Mouse (Mus musculus): ENCODE data around the gene Abcb8.

Gene Abcb8

DNA sequence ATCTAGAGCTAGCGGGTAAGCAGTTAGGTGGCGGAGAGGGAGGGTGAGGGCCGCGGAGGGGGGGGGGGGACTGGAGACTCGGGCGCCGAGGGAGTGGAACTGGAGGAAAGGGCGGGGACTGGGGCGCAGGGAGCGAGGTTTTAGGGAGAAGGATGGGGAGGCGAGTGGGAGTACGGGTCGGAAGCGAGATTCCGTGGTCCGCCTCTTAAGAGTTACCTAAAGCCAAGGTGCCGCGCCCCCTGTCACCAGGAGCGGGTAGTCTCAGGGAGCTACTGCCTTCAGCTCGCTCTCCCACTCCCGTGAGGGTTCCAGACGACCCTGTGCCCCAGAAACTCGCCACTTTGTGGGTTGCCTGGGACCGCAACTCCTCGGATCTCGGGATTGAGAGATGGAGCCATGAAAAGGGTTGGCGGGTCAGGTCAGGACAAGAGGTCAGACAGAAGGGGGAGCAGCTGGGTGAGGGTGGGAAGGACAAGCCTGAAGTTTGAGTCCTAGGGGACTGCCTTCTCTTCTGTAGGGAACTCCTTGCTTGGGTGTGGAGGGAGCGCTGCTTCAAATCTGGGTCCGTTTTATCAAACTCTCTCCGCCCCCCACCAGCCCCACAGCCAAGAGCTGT lies 32.1 kb downstream of the Abcb8 start:
- DNase-seq (ENCODE audit: low read depth, low spot score) = peak; percentile 81

DNA sequence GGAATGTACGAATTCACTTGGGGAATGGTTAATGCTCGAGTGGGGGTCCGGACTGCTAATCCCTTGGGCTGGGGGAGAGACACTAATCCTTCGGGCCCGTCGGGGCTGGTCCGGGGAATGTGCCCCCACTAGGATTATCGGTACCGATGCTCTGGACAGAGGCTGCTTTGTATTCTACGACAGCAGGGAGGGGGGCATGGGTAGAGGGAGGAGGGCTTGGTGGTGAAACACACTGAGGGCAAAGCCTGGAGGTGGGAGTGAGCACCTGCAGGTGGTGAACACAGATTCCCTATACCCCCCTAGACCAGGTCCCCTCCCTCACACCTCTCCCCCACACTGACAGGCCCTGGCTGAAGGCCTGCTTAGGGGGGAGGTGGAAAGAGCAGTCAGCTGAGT lies 32.6 kb downstream of the Abcb8 start:
- peak; percentile 21 for DNase-seq (ENCODE audit: low read depth, low spot score)

DNA sequence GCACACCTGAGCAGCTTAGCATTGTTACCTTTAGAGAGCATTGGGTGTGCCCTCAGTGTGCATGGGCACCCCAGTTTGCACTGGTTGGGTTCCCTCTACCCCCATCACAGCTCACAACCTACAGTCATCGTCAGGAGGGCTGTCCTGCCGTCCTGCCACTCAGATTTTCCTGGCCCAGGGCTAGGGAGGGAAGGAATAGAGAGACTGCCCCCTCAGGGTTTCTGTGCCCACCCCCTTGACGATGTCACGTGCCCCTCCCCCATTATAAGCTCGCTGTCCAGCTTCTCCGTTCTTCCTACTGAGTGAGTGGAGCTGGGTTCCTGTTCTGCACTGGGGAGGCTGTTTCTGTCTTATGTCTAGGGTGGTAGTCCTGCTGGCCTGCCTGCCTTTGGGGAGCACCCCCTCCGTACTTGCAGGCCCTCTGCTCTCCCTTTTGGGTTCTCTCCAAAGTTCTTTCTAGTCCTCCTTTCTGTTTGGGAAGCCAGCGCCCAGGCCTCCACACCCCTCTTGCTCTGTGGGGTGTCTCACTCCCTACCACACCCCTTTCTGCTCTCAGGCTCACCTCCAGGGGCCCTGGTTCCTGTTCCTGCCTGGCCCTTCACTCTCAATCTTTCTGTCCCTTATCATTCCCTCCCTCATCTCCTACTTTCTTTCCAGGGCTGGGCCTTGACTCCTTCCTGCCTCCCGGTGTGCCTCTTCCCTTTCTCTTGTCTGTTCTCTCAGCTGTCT lies 33.3 kb downstream of the Abcb8 start:
- DNase-seq (ENCODE audit: low read depth, low spot score) = no peak

DNA sequence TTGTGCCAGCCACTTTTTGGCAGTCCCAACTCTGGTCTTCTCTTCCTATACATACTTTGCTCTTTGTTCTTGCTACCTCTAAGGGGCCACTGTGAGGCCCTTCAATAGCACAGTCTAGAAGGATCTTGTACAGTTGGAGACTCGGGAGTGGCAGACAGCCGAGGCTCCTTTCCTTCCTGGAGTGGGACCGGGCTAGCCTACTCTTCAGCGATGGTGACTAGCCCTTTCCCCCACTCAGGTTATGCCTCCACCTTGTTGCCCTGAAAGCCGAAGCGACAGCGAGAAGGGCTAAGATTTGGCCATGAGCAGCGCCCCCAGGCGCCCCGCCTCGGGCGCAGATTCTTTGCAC lies 33.8 kb downstream of the Abcb8 start:
- no peak for DNase-seq (ENCODE audit: low read depth, low spot score)

- no peak for DNase-seq (ENCODE audit: low read depth, low spot score)
Observed at GRCm38 (mm10) chr5:24427981-24428402, 34.5 kb downstream of the Abcb8 start.

DNA sequence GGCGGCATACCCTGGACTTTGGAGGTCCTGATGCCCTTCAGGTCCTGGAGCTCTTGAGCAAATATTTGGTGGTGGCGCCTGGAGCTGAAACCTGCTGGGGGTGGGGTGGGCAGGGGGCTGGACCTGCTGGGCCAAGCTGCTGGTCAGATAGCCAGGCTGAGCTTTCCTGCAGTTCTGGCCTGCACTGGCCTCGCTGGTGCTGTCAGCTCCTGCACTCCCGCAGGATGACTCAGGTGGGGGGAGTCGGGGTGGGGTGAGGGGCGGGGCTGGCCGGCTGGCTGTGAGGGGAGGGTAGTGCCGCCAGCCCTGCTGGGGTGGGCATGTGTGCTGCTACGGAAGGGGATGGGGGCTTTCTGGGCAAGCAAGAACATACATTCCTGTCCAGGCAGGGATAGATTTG lies 35.1 kb downstream of the Abcb8 start:
- DNase-seq (ENCODE audit: low read depth, low spot score) = no peak

DNA sequence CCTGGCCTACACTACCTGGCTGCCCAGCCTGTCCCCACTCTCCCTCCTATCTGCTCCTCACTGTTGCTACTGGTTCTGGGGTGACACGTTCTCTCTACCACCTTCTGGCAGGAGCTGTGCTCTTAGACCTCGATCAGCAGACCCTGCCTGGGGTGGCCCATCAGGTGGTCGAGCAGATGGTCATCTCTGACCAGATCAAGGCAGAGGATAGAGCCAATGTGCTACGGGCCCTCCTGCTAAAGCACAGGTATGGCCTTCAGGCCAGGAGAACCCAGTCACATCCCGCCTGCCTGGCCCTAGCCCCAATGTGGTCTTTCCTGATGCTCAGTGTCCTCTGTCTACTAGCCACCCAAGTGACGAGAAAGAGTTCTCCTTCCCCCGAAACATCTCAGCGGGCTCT lies 40.5 kb downstream of the Abcb8 start:
- DNase-seq (ENCODE audit: low read depth, low spot score) = no peak

GRCm38 (mm10) chr5:24441187-24441586 lies 47.7 kb downstream of the Abcb8 start:
- DNase-seq (ENCODE audit: low read depth, low spot score) = no peak

DNA sequence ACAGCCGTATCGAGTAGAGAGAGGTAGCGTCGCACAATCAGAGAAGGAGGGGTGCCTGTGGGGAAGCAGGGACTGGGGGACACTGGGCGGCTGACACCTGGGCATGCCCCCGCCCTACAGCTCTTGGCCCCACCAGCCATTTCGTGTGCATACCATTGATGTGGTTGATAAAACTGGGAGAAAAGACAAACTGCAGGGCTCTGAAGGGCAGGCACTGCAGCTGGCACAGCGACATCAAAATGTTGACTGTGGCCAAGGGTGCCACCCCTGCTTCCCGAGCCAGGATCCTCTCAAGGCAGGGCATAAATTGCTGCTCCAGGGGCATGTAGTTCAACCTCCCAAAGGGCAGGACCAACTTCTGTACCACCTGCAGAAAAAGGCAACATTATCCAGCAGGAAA lies 48.6 kb downstream of the Abcb8 start:
- DNase-seq (ENCODE audit: low read depth, low spot score) = no peak

DNA sequence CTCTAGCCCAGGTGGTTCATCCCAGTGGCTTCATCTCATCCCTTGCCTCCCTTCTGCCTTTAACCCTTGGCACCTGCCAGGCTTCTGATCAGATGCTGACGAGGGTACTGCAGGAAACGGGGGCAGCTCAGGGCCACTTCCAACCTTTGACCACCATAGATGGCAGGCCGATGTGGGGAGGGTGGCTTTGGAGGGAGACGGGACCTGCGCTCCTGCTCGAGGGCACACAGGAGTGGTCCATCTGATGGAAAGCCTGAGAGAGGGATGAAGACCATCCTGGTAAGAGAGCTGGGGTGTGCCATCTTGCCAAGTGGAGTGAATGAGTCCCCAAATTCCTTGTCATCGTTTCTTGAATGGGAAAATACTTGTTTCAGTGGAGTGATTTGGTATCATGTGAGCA lies 49.7 kb downstream of the Abcb8 start:
- DNase-seq (ENCODE audit: low read depth, low spot score) = no peak

- DNase-seq (ENCODE audit: low read depth, low spot score) = no peak
Observed at GRCm38 (mm10) chr5:24443927-24444326, 50.5 kb downstream of the Abcb8 start.

GRCm38 (mm10) chr5:24444746-24445427 lies 51.4 kb downstream of the Abcb8 start, which contains the start of gene Fastk:
TSS of gene Fastk (minus strand) at chr5:24445287.
- DNase-seq (ENCODE audit: low read depth, low spot score) = peak; percentile 95

DNA sequence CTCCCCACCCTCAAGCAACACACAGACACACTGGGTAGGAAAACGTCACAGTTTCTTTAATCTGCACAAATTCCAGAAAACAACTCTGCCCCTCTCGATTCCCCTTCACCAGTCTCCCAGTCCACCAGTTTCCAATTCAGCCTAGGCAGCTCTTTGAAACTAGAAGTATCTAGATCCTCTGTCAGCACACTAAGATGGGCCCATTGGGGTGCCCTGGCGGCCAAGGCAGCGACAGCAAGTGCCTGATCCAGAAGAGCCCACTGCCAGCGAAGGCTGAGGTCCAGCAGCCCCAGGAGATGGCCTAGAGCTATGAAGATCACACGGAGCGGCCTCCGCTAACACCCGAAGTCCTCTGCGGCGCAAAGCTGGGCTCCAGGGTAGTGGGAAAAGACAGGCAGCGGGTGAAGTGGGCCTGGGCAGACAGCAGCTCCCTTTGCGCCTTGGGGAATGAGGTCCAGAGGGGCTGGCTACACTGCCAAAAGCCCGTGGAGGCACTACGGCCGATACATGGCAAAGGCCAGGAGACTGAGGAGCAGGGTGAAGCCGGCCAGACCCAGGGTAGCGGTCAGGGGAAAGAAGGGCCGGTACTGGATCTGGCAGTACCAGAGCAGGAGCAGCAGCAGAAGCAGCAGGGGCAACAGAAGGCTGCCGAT lies 52.1 kb downstream of the Abcb8 start:
- DNase-seq (ENCODE audit: low read depth, low spot score) = no peak

GRCm38 (mm10) chr5:24446630-24447029 lies 53.2 kb downstream of the Abcb8 start:
- DNase-seq (ENCODE audit: low read depth, low spot score) = no peak

GRCm38 (mm10) chr5:24447624-24448298 lies 54.3 kb downstream of the Abcb8 start, which contains the start of gene Tmub1:
TSS of gene Tmub1 (minus strand) at chr5:24447854.
- DNase-seq (ENCODE audit: low read depth, low spot score) = peak; percentile 91

- DNase-seq (ENCODE audit: low read depth, low spot score) = peak; percentile 94
Observed at GRCm38 (mm10) chr5:24451264-24452029, 58.0 kb downstream of the Abcb8 start.

- DNase-seq (ENCODE audit: low read depth, low spot score) = peak; percentile 67
Observed at GRCm38 (mm10) chr5:24452030-24452690, 58.7 kb downstream of the Abcb8 start, which contains the start of gene Agap3. TSS of gene Agap3 (plus strand) at chr5:24452177.

DNA sequence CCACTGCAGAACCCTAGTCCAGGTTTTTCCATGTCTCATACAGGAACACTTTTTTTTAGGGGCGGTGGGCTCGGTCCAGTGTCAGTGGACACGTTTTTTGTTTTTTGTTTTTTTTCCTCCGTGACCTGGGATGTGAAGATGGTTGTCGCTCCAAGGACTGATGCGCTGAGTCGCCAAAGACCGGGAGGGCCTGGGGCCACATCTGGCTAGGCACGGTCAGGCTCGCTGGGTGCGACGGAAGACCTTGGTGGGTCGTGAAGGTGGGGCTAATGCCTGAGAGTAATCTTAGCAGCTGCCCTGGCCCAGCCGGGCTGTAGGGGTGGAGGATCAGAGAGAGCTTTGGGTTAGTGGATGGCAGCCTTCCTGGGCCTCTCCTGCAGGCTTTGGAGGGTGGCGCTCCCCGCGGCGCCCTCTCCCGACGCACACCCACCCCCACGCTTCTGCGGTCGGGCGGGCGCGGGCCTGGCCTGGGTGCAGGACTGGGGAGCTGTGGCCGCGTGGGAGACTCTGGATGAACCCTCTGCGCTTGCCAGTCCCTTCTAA lies 59.3 kb downstream of the Abcb8 start:
- DNase-seq (ENCODE audit: low read depth, low spot score) = peak; percentile 44

- DNase-seq (ENCODE audit: low read depth, low spot score) = no peak
Observed at GRCm38 (mm10) chr5:24453283-24453984, 60.0 kb downstream of the Abcb8 start.

DNA sequence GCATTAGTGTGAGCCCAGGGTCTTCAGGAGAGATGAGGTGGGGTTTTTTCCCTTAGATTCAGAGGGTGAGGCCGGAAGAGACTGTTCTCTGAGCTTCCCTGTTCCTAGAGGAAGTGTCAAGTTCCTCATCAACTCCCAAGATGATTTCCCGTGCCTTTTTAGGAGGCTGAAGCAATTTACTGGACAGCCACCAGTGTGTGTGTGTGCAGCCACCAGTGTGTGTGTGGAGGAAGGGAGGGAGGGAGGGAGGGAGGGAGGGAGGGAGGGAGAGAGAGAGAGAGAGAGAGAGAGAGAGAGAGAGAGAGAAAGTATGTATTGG lies 60.5 kb downstream of the Abcb8 start:
- no peak for DNase-seq (ENCODE audit: low read depth, low spot score)

All from CD4-positive, CD25-positive, alpha-beta regulatory T cell, adult 2 months (primary cell).